Mouse (Mus musculus) embryonic facial prominence, embryonic 11.5 days (tissue): ENCODE measurements around the gene Ikzf3. TPM values are rescaled to one million over a fixed set of nuclear protein-coding genes. Genes with fewer than 3 reads are reported as not detected.
A peak's percentile ranks its signal among the peaks of the same experiment; 100 is the strongest.

Experiments used
- ATAC-seq: fragments of 200-750 bp; cut with Nextera tagmentation; replicated peaks from 2 replicates; pipeline ENCODE4 v1.8.0; 2017; ENCODE audit warnings: low read depth; ENCODE audit not compliant: insufficient number of reproducible peaks, low FRiP score, low TSS enrichment
- DNase-seq: peaks from one replicate; pipeline ENCODE4 v3.0.0-alpha.2; 2015; ENCODE audit warnings: low spot score
- H3K27ac ChIP-seq: fragments of 300-500 bp; sonication (generic); replicated peaks from 2 replicates; pipeline ENCODE4 v1.5.1; 2014; ENCODE audit warnings: mild to moderate bottlenecking, low read depth, low read length, control low read depth
- H3K27me3 ChIP-seq: fragments of 300-500 bp; sonication (generic); 2 replicates; pipeline ENCODE4 v1.6.1; 2014; ENCODE audit warnings: mild to moderate bottlenecking, low read length, moderate library complexity, mixed read lengths; ENCODE audit not compliant: control insufficient read depth, insufficient read depth
- H3K36me3 ChIP-seq: fragments of 300-500 bp; sonication (generic); replicated peaks from 2 replicates; pipeline ENCODE4 v1.6.1; 2014; ENCODE audit warnings: low read depth, mild to moderate bottlenecking, low read length, moderate library complexity, mixed read lengths; ENCODE audit not compliant: control insufficient read depth, insufficient read depth
- H3K4me1 ChIP-seq: fragments of 300-500 bp; sonication (generic); 2 replicates; pipeline ENCODE4 v1.6.1; 2014; ENCODE audit warnings: low read length, mixed read lengths; ENCODE audit not compliant: control insufficient read depth, insufficient read depth
- H3K4me2 ChIP-seq: fragments of 300-500 bp; sonication (generic); 2 replicates; pipeline ENCODE4 v1.6.1; 2014; ENCODE audit warnings: low read depth, mild to moderate bottlenecking, control low read depth, low read length, moderate library complexity
- H3K4me3 ChIP-seq: fragments of 300-500 bp; sonication (generic); 2 replicates; pipeline ENCODE4 v1.5.1; 2014; ENCODE audit warnings: low read depth, low read length, control low read depth
- H3K9ac ChIP-seq: fragments of 300-500 bp; sonication (generic); replicated peaks from 2 replicates; pipeline ENCODE4 v1.6.1; 2014; ENCODE audit warnings: mild to moderate bottlenecking, control low read depth, low read length
- H3K9me3 ChIP-seq: fragments of 300-500 bp; sonication (generic); replicated peaks from 2 replicates; pipeline ENCODE4 v1.6.1; 2016; ENCODE audit warnings: mild to moderate bottlenecking, low read length, inconsistent platforms, mixed read lengths; ENCODE audit not compliant: control insufficient read depth
- WGBS: fragments of 180-500 bp; shearing (Covaris S2); extraction: QIAGEN DNeasy Blood & Tissue Kit; methylation state at CpG from one replicate; pipeline ENCODE4 v1.1.7; 2014; 5-methylcytosine and 5-hydroxymethylcytosine counted together
- polyA plus RNA-seq: library from polyadenylated mRNA; unstranded; fragments of >200 nt; fragmentation: Nextera tagmentation; extraction: Ambion mirVana; gene quantifications from 2 replicates; pipeline ENCODE4 v1.2.1, GENCODE M21; 2014

Ikzf3 gene
- polyA plus RNA-seq, 1 experiment from 2014 or later, result 0.07 TPM

- Histone ChIP-seq H3K4me3 (peak within 1 kb of the TSS; percentile 80), H3K4me2 (peak within 1 kb of the TSS; percentile 71), H3K36me3 (no peaks in the 10 kb centered on the region; the same call in 1 of the 2 replicates), H3K9me3 (no peaks in the 10 kb centered on the region), H3K4me1 (no peaks in the 10 kb centered on the region; the same call in 1 of the 2 replicates), H3K27ac (no peak within 1 kb of the TSS; the same call in 1 of the 2 replicates), H3K27me3 (no peaks in the 10 kb centered on the region), H3K9ac (peak within 1 kb of the TSS; percentile 85)
- peak; percentile 89 for ATAC-seq
- under 1% methylated on average over 49 of the region's 49 CpGs for WGBS
- DNase-seq, result peak; percentile 99
Measured at GRCm38 (mm10) chr11:98586892-98587563, 41.2 kb upstream of the Ikzf3 start, which contains the start of gene Ormdl3. Gene Ormdl3 (minus strand): TSS chr11:98587368.

- WGBS, result 2% methylated on average over 22 of the region's 22 CpGs
- H3K27ac ChIP-seq, result no peak overlapping the region; the same call in 1 of the 2 replicates
Measured at GRCm38 (mm10) chr11:98586087-98586891, 40.5 kb upstream of the Ikzf3 start.

GRCm38 (mm10) chr11:98584629-98585177 is 38.9 kb upstream of the Ikzf3 start:
- H3K27me3 ChIP-seq, result no peaks in the 10 kb centered on the region
- H3K4me1 ChIP-seq, result no peaks in the 10 kb centered on the region; the same call in 1 of the 2 replicates
- DNase-seq, result no peak
- 90% methylated on average over 6 of the region's 6 CpGs for WGBS
- H3K9ac ChIP-seq, result no peak overlapping the region
- no peaks in the 10 kb centered on the region; the same call in none of the 2 replicates for H3K36me3 ChIP-seq
- no peak overlapping the region for H3K27ac ChIP-seq
- no peak for ATAC-seq
- H3K4me3 ChIP-seq, result no peak overlapping the region
- no peaks in the 10 kb centered on the region for H3K9me3 ChIP-seq
- no peak overlapping the region for H3K4me2 ChIP-seq

More at GRCm38 (mm10) chr11:98586087-98586891, 40.5 kb upstream of the Ikzf3 start:
- peak overlapping the region; percentile 85 for H3K9ac ChIP-seq
- no peaks in the 10 kb centered on the region; the same call in 1 of the 2 replicates for H3K4me1 ChIP-seq
- H3K4me3 ChIP-seq, result peak overlapping the region; percentile 80
- no peak for DNase-seq
- no peaks in the 10 kb centered on the region for H3K9me3 ChIP-seq
- H3K4me2 ChIP-seq, result peak overlapping the region; percentile 71
- no peaks in the 10 kb centered on the region for H3K27me3 ChIP-seq
- no peaks in the 10 kb centered on the region; the same call in 1 of the 2 replicates for H3K36me3 ChIP-seq
- 0 out of 2 replicates have a peak, but pooled peaks have one; percentile 32 for ATAC-seq

- no peaks in the 10 kb centered on the region; the same call in 1 of the 2 replicates for H3K4me1 ChIP-seq
- ATAC-seq, result no peak
- DNase-seq, result no peak
- H3K27ac ChIP-seq, result no peak overlapping the region
- no peak overlapping the region for H3K4me3 ChIP-seq
- H3K4me2 ChIP-seq, result no peak overlapping the region
- 69% methylated on average over 1 of the region's 1 CpGs for WGBS
- no peaks in the 10 kb centered on the region for H3K9me3 ChIP-seq
- H3K27me3 ChIP-seq, result no peaks in the 10 kb centered on the region
- H3K36me3 ChIP-seq, result no peaks in the 10 kb centered on the region; the same call in none of the 2 replicates
- H3K9ac ChIP-seq, result no peak overlapping the region
Measured at GRCm38 (mm10) chr11:98584146-98584545, 38.3 kb upstream of the Ikzf3 start.

- 31% methylated on average over 3 of the region's 3 CpGs for whole genome bisulfite sequencing
- H3K36me3 ChIP-seq, result no peaks in the 10 kb centered on the region; the same call in none of the 2 replicates
- H3K4me2 ChIP-seq, result no peak overlapping the region
- no peaks in the 10 kb centered on the region for H3K27me3 ChIP-seq
- no peaks in the 10 kb centered on the region for H3K9me3 ChIP-seq
- no peak overlapping the region for H3K27ac ChIP-seq
- H3K9ac ChIP-seq, result no peak overlapping the region
- no peaks in the 10 kb centered on the region; the same call in 1 of the 2 replicates for H3K4me1 ChIP-seq
- no peak for DNase-seq
- no peak for ATAC-seq
- no peak overlapping the region for H3K4me3 ChIP-seq
Measured at GRCm38 (mm10) chr11:98583571-98583970, 37.7 kb upstream of the Ikzf3 start.

GRCm38 (mm10) chr11:98583265-98583552 is 37.4 kb upstream of the Ikzf3 start:
- DNase-seq, result no peak
- no peak overlapping the region for H3K9ac ChIP-seq
- H3K4me3 ChIP-seq, result no peak overlapping the region
- no peaks in the 10 kb centered on the region for H3K9me3 ChIP-seq
- no peaks in the 10 kb centered on the region; the same call in none of the 2 replicates for H3K36me3 ChIP-seq
- no peak overlapping the region for H3K4me2 ChIP-seq
- no peak for ATAC-seq
- H3K27ac ChIP-seq, result no peak overlapping the region
- H3K4me1 ChIP-seq, result no peaks in the 10 kb centered on the region; the same call in 1 of the 2 replicates
- no peaks in the 10 kb centered on the region for H3K27me3 ChIP-seq
- 83% methylated on average over 3 of the region's 3 CpGs for WGBS

GRCm38 (mm10) chr11:98582551-98583264 is 36.9 kb upstream of the Ikzf3 start:
- DNase-seq (no peak), ATAC-seq (no peak)
- Histone ChIP-seq H3K36me3 (no peaks in the 10 kb centered on the region; the same call in none of the 2 replicates), H3K4me1 (no peaks in the 10 kb centered on the region; the same call in 1 of the 2 replicates), H3K4me3 (no peak overlapping the region), H3K4me2 (no peak overlapping the region), H3K9ac (no peak overlapping the region), H3K27ac (no peak overlapping the region; the same call in 1 of the 2 replicates), H3K27me3 (no peaks in the 10 kb centered on the region), H3K9me3 (no peaks in the 10 kb centered on the region)
- WGBS, result 82% methylated on average over 12 of the region's 12 CpGs
